Mouse (Mus musculus): ENCODE measurements around the gene Tril. TPM values are rescaled to one million over a fixed set of nuclear protein-coding genes. Genes with fewer than 3 reads are reported as not detected.
A peak's percentile ranks its signal among the peaks of the same experiment; 100 is the strongest.

The Tril gene
- total RNA-seq, 2 experiments from 2014 or later: 1.3 to 2.2 TPM

DNA sequence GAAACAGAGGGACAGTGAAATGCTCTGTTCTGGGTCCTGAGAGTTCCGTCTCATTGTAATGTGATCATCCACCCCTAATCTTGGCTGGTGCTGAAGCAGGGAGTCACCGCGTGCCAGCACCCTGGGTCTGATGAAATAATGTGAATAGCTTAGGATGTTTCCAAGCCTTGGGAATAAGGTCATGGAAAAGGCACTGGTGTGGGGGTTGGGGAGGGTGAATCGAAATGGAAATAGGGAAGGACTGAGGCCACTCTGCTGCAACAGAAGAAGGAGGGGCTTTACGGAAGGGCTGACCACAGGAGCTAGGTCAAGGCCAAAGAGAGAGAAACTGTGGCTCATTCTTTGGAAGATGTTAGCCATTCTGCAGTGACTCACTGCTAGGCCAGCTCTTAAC lies 18.7 kb downstream of the Tril start:
- no peak for TF ChIP-seq CTCF (IDR thresholded peaks at IDR 0.05)
- intact Hi-C loops (cut with DNase I): no loop called here
- DNase-seq: peak; percentile 80
- peak overlapping the region; percentile 79 for H3K27ac ChIP-seq
- H3K4me3 ChIP-seq: no peak overlapping the region

DNA sequence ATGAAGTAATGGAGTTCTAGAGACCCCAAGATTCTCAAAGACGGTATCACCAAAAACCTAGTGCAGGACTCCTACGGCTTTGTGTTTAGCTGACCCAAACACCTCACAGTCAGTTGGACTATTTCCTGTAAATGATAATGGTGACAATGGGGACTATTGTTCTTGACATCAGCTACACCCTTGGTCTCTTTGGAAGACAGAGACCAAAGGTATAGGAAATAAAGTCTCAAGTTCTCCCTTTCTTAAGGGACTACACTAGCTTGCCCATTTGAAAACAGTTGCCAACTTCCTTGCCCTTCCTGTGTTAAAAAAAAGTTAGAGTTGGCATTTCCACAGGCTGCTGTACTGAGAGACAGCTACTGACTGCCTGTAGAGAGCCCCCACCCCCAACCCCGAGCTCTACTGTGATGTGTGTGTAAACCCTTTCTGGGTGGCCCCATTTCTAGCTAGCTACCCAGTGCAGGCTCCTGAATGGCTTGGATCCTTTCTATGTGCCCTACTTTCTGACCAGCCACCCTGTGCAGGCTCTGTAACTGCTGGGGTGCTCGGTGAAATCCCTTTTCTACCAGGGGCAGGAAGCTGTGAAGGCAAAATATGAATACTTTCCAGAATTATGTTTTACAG lies 19.2 kb downstream of the Tril start:
- H3K27ac ChIP-seq: peak overlapping the region; percentile 72
- no peak for TF ChIP-seq CTCF (IDR thresholded peaks at IDR 0.05)
- no peak overlapping the region for H3K4me3 ChIP-seq
- no peak for DNase-seq
- intact Hi-C loops (cut with DNase I): no loop called here

DNA sequence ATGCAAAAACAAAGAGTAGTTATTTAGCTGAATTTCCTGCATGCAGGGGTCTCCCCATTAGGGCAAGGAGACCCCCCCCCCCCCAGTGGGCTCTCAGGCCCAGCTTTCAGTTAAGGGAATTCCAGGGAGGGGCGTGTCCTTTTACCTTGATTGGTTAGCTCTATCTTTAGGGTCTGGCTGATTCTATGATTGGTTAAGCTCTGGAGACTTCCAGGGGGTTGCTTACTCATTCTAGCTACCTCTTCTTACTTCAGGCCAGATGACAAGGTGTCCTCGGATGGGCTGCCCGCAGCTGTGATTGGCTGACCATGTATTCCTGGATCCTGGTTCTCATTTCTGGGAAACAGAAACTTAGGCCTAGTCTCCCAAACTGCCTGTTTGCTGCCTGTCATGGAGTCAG lies 21.8 kb downstream of the Tril start:
- DNase-seq: no peak
- H3K27ac ChIP-seq: no peak overlapping the region
- no peak overlapping the region for H3K4me3 ChIP-seq
- intact Hi-C loops (cut with DNase I): loop anchor here (5.0 kb wide), 2 partner anchors 158 to 428 kb away; no protein-coding TSS in a partner anchor
- TF ChIP-seq CTCF (IDR thresholded peaks at IDR 0.05): no peak

DNA sequence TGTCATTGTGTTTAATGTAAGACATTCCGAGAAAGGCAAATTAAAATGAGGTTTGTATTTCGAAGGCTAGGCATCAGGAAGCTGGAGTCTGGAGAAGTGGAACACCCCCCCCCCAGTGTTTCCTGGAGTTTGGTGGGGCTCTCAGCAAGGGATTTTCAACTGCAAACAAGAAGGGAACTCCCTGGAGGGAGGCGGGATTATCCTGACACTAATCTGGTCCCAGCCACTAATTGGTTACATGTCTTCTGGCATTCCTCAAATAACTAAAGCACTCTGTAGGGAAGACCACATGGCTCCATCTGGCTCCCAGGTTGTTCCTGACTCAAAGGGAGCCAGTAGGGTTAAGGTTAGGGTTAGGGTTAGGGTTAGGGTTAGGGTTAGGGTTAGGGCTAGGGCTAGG lies 23.8 kb downstream of the Tril start:
- intact Hi-C loops (cut with DNase I): loop anchor here (5.0 kb wide), 2 partner anchors 160 to 430 kb away; no protein-coding TSS in a partner anchor
- H3K4me3 ChIP-seq: no peak overlapping the region
- no peak for DNase-seq
- TF ChIP-seq CTCF (IDR thresholded peaks at IDR 0.05): no peak
- no peak overlapping the region for H3K27ac ChIP-seq

DNA sequence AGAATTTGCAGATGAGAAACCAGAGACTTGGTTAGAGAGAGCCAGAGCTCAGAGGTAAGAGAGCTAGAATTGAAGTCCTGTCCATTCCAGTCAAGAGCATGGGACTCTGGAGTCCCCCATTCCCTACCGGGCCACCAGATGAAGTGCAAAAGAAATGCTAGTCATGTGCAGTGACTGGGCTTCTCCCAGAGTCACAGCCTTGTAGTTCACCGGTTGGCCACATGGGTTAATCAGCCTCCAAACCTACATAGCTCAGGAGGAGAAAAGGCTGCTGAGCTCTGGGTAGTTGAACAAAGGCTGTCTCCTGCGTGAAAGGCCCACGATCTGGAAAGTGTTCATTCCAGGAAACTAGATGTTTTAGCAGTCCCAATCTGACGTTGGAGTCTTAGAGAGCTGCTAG lies 24.8 kb downstream of the Tril start:
- TF ChIP-seq CTCF (IDR thresholded peaks at IDR 0.05): peak; percentile 65
- intact Hi-C loops (cut with DNase I): loop anchor here (5.0 kb wide), 2 partner anchors 162 to 432 kb away; no protein-coding TSS in a partner anchor
- Histone ChIP-seq H3K4me3 (no peak overlapping the region), H3K27ac (no peak overlapping the region)
- DNase-seq: peak; percentile 41

DNA sequence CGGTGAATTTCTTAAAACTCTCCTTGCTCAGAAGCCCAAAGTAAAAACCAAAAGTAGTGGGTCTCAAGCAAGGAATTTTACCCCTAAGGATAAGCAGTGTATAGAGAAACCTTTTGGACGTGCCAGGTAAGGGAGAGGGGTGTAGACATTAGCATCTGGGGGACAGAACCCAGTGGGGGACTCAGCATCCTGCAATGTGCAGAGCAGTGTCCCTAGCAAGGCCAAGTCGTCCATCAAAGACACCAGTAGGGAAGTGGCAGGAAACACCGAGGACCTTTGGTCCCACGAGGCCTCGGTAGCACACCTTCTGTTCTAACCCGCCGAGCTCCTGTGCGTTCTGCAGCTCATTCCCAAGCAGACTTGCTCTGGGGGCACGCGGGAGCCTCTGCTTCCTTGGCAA lies 25.6 kb downstream of the Tril start:
- Histone ChIP-seq H3K4me3 (no peak overlapping the region), H3K27ac (no peak overlapping the region)
- no peak for TF ChIP-seq CTCF (IDR thresholded peaks at IDR 0.05)
- intact Hi-C loops (cut with DNase I): loop anchor here (5.0 kb wide), 2 partner anchors 162 to 432 kb away; no protein-coding TSS in a partner anchor
- DNase-seq: no peak

DNA sequence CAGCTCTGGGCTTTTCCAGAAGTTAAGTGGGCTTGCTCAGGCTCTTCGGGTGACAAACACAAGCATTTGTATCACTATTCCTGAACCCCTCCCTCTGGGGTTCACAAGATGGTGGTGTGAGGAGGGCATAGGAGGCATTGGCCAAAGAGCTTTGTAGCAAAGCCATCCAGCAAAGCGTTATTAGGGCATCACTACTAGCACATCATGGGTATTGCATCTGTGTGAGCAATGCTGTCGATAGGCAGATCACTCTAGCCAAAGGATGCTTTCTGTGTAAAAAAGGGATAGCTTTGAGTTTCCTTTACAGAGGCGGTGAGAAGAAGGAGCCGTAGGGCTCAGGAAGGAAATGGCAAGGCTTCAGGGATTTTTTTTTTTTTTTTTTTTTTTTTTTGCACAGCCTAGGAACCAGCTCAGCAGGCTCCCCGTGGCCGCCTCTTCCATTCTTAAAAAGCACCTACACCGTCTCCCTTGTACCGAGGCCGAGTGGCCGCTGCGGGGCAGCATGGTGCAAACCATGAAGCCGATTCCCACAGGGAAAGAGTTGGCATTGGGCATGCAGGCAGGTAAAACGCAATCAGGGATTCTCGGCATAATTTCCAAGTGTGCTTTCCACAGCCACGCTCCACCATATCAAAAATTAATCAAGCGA lies 26.2 kb downstream of the Tril start:
- TF ChIP-seq CTCF (IDR thresholded peaks at IDR 0.05): peak; percentile 78
- H3K4me3 ChIP-seq: no peak overlapping the region
- H3K27ac ChIP-seq: no peak overlapping the region
- DNase-seq: peak; percentile 78
- intact Hi-C loops (cut with DNase I): no loop called here

DNA sequence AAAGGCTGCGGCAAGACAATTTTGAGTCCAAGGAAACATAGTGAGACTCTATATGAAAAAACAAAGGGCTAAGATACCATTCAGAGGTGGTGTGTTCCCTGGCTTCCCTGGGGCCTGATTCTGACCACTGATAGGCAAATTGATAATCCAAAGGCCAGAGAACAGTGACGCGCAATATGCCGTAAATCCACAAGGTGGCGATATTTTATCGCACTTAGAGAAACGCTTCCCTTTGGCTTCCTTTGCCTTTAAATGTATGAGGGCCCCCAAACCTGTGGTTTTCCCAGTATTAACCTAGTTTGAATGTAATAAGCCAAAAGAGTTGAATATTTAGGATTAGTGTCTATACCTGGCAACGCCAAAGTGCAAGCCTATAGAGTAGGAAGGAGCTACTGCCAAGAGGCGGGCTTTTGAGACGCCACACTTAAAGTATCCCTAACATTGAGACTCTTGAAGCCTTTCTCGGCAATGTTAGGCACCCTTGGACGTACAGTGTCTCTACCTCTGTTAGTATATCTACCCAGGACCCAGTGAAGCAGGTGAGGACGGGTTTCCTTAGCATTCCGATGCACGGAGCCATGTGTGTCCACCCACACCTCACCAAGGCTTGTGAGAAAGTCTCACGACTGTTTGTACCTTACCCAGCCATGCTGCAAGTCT lies 37.6 kb downstream of the Tril start:
- TF ChIP-seq CTCF (IDR thresholded peaks at IDR 0.05): peak; percentile 82
- peak; percentile 47 for DNase-seq
- intact Hi-C loops (cut with DNase I): loop anchor here (5.0 kb wide), 1 partner anchor 89 kb away; no protein-coding TSS in a partner anchor
- no peak overlapping the region for H3K27ac ChIP-seq
- H3K4me3 ChIP-seq: no peak overlapping the region

DNA sequence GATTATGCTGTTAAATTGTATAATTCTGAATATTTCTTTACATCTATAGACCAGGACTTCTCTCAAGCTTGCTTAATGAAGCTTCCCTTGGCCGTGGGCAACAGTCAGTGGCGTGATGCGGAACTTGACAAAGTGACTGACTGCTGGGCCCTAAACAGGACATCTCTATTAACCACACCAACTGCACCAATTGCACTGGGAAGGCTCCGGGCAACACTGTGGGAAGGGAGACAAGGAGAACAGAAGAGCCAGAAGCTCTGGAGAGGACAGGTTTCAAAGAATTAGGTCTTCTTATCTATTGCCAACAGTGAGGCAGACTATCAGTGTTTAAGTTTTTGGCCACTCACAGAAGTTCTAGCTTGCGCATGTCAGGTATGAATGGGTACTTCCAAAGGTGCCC lies 38.4 kb downstream of the Tril start:
- no peak overlapping the region for H3K27ac ChIP-seq
- intact Hi-C loops (cut with DNase I): loop anchor here (5.0 kb wide), 1 partner anchor 90 kb away; no protein-coding TSS in a partner anchor
- TF ChIP-seq CTCF (IDR thresholded peaks at IDR 0.05): no peak
- H3K4me3 ChIP-seq: no peak overlapping the region
- no peak for DNase-seq

DNA sequence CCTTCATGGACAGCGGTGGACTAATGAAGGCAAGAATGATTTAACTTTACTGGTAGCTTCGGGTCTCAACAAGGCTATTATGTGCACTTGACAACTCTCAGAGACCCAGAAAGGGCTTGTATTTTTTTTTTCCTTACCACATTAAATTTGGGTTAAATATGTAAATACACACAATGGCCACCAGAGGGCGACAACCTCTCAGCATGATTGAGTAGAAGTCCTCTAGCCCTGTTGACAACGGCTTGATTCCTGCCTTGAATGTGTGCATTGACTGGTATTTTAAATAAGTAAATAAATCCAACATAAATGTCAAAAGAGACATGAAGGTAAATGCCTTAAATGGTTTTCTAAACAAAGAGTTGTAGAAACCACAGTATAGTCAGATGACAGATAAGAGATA lies 39.5 kb downstream of the Tril start:
- peak; percentile 84 for TF ChIP-seq CTCF (IDR thresholded peaks at IDR 0.05)
- DNase-seq: peak; percentile 46
- H3K4me3 ChIP-seq: no peak overlapping the region
- intact Hi-C loops (cut with DNase I): loop anchor here (1.0 to 5.0 kb wide), 3 partner anchors 91 to 448 kb away; no protein-coding TSS in a partner anchor
- H3K27ac ChIP-seq: no peak overlapping the region

DNA sequence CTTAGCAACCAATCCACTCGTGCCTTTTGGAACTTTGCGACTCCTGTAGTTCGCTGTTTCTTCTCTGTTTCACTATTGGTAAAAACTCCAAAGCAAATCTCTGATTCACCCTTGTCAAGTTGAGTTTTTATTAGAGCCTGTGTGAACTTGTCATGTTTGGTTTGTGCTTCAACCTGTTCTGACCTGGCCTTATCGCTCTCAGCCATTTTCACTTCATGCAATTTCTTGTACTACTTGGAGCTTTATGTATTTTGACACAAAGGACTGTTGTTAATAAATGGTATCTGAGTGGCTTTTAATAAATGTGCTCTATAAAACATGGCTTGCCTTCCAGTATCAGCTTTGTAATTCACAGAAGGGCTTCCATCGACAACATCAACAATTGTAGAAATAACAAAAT lies 40.6 kb downstream of the Tril start:
- Histone ChIP-seq H3K4me3 (no peak overlapping the region), H3K27ac (no peak overlapping the region)
- TF ChIP-seq CTCF (IDR thresholded peaks at IDR 0.05): no peak
- DNase-seq: no peak
- intact Hi-C loops (cut with DNase I): loop anchor here (5.0 kb wide), 1 partner anchor 92 kb away; no protein-coding TSS in a partner anchor

DNA sequence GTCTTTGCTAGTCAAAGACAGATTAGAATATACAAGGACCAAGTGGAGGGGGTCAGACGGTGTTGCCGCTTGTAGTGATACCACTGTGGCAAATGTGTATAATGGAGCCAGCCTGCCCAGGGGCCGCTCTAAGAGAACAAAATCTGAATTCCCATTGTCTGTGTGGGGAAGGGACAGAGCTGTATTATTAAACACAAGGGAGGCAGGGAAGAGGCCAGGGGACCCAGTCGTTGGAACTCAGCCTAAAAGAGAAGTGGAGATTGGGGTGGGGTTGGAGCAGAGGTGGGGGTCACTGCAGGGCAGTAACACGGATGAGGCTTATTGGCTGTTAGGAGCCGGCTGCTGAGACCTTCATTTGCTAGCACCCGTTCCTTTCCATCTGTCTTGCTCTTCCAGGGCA lies 41.1 kb downstream of the Tril start:
- intact Hi-C loops (cut with DNase I): no loop called here
- Histone ChIP-seq H3K4me3 (no peak overlapping the region), H3K27ac (no peak overlapping the region)
- DNase-seq: no peak
- TF ChIP-seq CTCF (IDR thresholded peaks at IDR 0.05): no peak

DNA sequence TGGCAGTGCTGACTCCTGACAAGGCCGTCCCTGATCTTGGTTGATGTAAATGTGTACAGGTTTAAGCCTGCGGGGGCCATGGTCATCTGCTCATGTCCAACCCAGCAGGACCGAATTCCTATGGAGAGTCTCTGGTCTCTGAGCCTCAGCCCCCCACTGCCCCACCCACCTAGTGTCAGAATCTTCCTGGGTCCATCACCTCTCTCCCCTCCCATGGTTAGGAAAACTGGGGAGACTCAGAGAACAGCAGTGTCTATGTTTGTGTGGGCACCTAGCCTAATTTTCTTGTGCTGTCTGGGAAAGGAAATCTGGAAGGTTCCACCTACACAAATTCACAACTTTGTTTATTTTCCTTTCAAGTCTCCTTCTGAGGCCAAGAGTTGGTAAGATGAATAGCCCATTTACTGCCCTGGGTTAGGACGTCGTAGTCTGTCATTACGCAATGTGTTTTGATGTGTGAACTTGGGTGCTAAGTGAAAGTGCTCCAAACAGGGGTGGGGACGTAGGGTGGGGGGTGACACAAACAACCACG lies 42.1 kb downstream of the Tril start:
- H3K4me3 ChIP-seq: no peak overlapping the region
- intact Hi-C loops (cut with DNase I): no loop called here

More for the DNA sequence above, 42.1 kb downstream of the Tril start:
- no peak overlapping the region for H3K27ac ChIP-seq
- TF ChIP-seq CTCF (IDR thresholded peaks at IDR 0.05): no peak
- no peak for DNase-seq
